In the genomic region with DNA sequence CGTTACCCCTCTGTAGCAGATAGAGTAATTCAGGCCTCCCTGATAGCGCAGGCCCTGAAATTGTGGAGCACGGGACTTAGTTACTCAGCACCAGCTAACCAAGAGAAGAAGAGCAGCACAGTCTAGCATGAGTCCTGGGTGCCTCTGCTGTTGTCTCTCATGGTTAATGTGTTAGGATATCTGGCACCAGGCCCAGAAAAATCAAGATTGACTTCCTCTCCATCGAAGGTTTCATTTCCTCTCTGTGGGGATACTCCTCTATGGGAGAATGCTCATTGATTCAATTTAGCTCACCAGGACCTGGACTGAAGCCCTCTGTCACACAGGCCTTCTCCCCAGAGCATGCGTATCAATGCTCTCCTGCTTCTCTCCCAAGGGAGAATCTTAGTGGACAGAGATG, we compare ENCODE assay signal across 10 mouse cellular contexts. TPM values are rescaled to one million over a fixed set of nuclear protein-coding genes. Genes with fewer than 3 reads are reported as not detected.
DNase-seq lines count a peak whose midpoint lies in the region.
"Had no signal": no experiment of that assay in that cellular context is flagged by ENCODE, and none has a peak within 500 bp of the region (broad histone marks: within the 10 kb centered on the region; RNA-seq: fewer than 3 reads in every experiment).

No protein-coding gene starts in this region.

- peak; percentile 48 to 74 for DNase-seq in heart, adult 18-20 months
- no peak for DNase-seq in heart, postnatal 25 days (ENCODE audit: low spot score)
- DNase-seq in spleen, postnatal 36 days (ENCODE audit: low spot score in 2 of 2), result peak; percentile 46 to 69
- DNase-seq in spleen, postnatal 14 days (ENCODE audit: low spot score in 2 of 2), result no peak
- DNase-seq in large intestine, adult 2 months (ENCODE audit: low read depth, low spot score), result peak; percentile 54
- no peak for DNase-seq in right cerebral cortex, adult 18-20 months
- DNase-seq in cerebellum, postnatal 36 days, result no peak
- no peak for DNase-seq in frontal cortex, postnatal 10 days (ENCODE audit: low spot score in 2 of 2)
- DNase-seq: gastrocnemius, postnatal 14 days; thymus, postnatal 4 days had no signal

- WGBS in large intestine, adult 2 months, result 34% methylated on average over 5 of the region's 5 CpGs

- intact Hi-C loops in heart, postnatal 25 days (cut with DNase I), result no loop called here

RNA-seq across cellular contexts. Expression of a gene that starts 15.6 kb away (rescaled TPM):
- total RNA-seq in heart, adult 18-20 months (2021), result 10 to 100 TPM; 13.2 to 14.7 TPM
- total RNA-seq in heart, postnatal 25 days (2021), result 10 to 100 TPM; 14.5 to 16.3 TPM
- 34.8 and 49.4 TPM in 2 replicates for polyA plus RNA-seq in large intestine, adult 2 months (2012; rRNA removed)

Comparison
In these comparisons a context has a peak if more than half of its experiments do, and no peak if none do; other contexts are left out.
1. DNase-seq: peak in heart, adult 18-20 months (2 of 2), spleen, postnatal 36 days (2 of 2) and large intestine, adult 2 months (single experiment); none in heart, postnatal 25 days (single experiment), spleen, postnatal 14 days (0 of 2), right cerebral cortex, adult 18-20 months (single experiment), cerebellum, postnatal 36 days (0 of 2) and frontal cortex, postnatal 10 days (0 of 2).